Mouse (Mus musculus): ENCODE data around the gene Ctr9. TPM values are rescaled to one million over a fixed set of nuclear protein-coding genes. Genes with fewer than 3 reads are reported as not detected.

Ctr9 gene
- total RNA-seq, 2 experiments from 2014 or later: 42.2 to 46.8 TPM

DNA sequence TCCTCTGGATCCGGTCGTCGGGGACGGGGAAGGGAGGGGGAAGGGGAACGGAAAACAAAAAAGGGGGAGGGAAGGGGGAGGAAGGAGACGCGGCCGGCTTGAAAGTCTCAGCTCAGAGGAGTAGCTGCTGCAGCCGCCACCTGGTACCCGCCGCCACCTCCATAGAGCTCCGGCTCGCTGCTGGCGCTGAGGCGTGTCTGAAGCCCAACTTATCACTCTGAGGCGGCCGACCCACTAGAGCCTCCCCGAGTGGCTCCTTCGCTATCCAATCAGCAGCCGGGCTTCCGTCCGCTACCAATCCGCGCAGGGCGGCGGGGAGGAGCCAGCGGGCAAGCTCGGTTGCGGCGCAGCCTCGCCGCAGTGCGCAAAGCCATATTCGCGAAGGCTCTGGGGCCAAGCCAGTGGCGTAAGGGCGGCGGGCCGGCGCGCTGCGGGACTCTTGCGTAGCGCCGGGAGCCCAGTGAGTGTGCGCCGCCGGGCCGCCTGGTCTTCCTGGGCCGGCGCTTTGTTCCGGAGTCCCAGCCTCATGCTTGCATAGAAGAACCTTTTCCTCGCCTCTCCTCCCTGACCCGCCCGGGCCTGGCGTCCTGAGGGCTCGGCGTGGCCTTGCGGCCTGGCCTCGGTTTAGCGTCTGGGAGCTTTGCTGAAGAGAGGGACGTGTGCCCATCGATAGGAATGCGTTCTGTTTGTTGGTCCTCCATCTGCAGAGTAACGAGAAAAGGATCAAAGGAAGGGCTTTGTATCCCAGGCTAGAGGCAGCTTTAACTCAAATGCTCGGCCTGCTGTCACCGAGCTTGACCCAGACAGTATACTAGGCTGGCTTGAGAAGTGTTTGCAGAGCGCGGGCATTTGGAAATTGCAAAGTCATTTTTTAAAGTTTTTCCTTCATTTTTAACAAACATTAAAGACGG is 54.3 kb downstream of the Ctr9 start, which contains the start of gene Eif4g2:
Gene Eif4g2 (minus strand): TSS at position 209 of the 911 bp plus-strand sequence.
- intact Hi-C loops (cut with DNase I): loop anchor here (1.0 to 10.0 kb wide), 4 partner anchors 39 to 1018 kb away; partner anchors contain the start of gene Zfp143
- DNase-seq (ENCODE audit: low spot score in 2 of 2): peak; percentile 99 to 100

DNA sequence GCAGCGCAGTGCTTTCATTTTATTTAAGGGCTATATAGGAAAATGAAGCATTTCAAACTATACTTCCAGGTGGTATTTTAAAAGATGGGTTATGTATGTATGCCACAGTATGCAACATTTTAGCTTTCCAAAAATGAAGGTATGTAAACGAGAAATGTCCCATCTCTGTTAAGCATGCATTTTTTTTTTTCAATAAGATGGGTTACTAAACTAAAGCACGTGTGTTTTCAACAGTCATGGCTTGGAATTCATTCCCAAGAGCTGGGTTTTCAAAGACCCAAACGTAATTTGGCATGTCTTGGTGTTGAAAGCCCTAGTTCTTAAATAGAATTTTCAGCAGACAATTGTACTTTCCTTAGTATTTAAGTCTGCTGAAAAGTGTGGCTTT is 55.0 kb downstream of the Ctr9 start:
- intact Hi-C loops (cut with DNase I): loop anchor here (1.0 to 10.0 kb wide), 4 partner anchors 39 to 1019 kb away; partner anchors contain the start of gene Zfp143
- no peak for DNase-seq (ENCODE audit: low spot score in 2 of 2)

DNA sequence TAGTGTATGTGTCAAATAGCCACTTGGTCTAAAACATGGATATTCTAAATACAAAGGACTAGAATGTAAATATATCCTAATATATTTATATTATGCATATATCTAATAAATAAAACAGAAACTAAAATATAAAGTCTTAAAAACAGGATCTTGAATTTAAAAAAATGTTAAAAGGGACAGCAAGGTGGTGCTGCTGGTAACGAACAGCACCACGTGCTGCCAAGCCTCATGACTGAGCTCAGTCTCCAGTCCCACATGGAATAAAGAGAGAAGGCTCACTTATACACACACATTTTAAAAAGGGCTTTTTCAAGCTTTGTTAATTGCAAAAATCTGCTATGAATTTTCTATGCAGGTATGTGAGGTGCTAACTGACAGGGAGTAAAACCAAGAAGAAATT is 55.7 kb downstream of the Ctr9 start:
- intact Hi-C loops (cut with DNase I): loop anchor here (10.0 kb wide), 2 partner anchors 160 to 1020 kb away; partner anchors contain the start of gene Zfp143
- no peak for DNase-seq (ENCODE audit: low spot score in 2 of 2)

DNA sequence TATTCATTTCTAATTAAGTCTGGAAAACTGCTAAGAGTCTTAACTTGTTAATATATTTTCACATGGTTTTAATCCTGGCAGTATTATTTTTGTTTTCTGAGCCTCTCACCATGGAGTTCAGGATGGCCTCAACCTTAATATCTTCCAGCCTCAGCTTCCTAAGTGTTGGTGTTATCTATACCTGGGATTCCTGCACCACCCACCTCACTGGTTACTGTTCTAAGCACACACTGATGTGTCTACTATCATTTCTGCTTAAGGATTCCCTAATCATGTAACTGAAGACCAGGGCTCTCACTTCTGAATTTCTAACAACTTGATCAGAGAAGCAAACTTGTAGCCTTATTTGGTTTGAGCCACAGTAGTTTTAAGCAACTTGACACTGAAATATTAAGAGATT is 56.4 kb downstream of the Ctr9 start:
- no peak for DNase-seq (ENCODE audit: low spot score in 2 of 2)
- intact Hi-C loops (cut with DNase I): loop anchor here (10.0 kb wide), 2 partner anchors 160 to 1020 kb away; partner anchors contain the start of gene Zfp143

DNA sequence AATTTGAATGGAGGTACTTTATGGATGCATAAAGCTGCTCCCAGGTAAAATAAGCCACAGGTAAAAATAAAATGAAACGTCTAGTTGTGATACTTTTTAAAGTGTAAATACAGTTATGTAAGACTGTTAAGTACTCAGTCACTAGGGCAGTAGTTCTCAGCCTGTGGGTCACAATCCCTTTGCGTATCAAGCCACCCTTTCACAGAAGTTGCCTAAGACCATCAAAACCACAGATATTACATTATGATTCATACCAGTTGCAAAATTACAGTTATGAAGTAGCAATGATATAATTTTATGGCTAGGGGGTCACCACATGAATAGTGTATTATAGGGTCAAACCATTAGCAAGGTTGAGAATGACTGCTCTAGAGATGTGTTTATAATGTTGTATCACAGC is 66.4 kb downstream of the Ctr9 start:
- intact Hi-C loops (cut with DNase I): no loop called here
- no peak for DNase-seq (ENCODE audit: low spot score in 2 of 2)

DNA sequence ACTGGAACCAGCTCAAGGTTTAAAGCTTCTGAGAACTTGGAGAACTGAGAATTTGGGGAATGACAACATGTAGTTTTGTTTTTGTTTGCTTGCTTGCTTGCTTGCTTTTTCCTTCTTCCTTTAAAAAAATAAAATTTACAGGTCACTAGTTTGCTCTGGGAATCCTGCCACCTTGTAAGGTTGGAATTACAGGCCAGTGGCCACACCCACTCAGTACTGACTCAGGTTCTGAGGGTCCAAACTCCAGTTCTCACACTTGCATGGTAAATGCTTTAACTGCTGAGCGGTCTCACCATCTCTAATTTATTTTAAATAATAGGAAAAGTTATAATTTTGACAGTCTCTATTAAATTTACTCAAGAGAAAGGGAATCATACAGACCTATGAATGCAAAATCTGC is 69.4 kb downstream of the Ctr9 start:
- no peak for DNase-seq (ENCODE audit: low spot score in 2 of 2)
- intact Hi-C loops (cut with DNase I): no loop called here

Other genes starting within 250 kb of the Ctr9 start
- 10 to 100 TPM; 70.9 to 82.1 TPM for gene Rnf141, start 184.5 kb upstream of the Ctr9 start, total RNA-seq (2021)
- 1 to 10 TPM; 1.3 to 3.0 TPM for gene Lyve1, start 165.7 kb upstream of the Ctr9 start, total RNA-seq (2021)
- gene Mrvi1, start 46.5 kb upstream of the Ctr9 start, total RNA-seq (2021): 1 to 10 TPM; 2.3 to 3.1 TPM
- 100 to 1,000 TPM; 667 to 689 TPM for gene Eif4g2, start 54.1 kb downstream of the Ctr9 start, total RNA-seq (2021)